Mouse (Mus musculus) brown adipose tissue, adult 24 weeks (tissue): ENCODE measurements around the gene Nckap5l. TPM values are rescaled to one million over a fixed set of nuclear protein-coding genes. Genes with fewer than 3 reads are reported as not detected.

Source experiments
- H3K27ac ChIP-seq: fragments of 200-500 bp; replicated peaks from 2 replicates; pipeline ENCODE4 v1.5.1; 2012; ENCODE audit warnings: low read depth, mild to moderate bottlenecking, low read length
- H3K4me1 ChIP-seq: fragments of 200-500 bp; 2 replicates; pipeline ENCODE4 v1.6.1; 2012; ENCODE audit warnings: low read length, mixed read lengths; ENCODE audit not compliant: control insufficient read depth, insufficient read depth, insufficient read length
- H3K4me3 ChIP-seq: fragments of 200-500 bp; 2 replicates; pipeline ENCODE4 v1.5.1; 2012; ENCODE audit warnings: low read depth, mild to moderate bottlenecking, low read length, moderate library complexity; ENCODE audit not compliant: insufficient read depth
- polyA plus RNA-seq: library from polyadenylated mRNA; stranded (reverse); fragments of >200 nt; gene quantifications from 2 replicates; pipeline ENCODE4 v1.2.4, GENCODE M21; 2012; ENCODE audit not compliant: missing spikeins, insufficient read depth, insufficient read length

Nckap5l gene
- polyA plus RNA-seq, 1 experiment = 1.1 TPM

DNA sequence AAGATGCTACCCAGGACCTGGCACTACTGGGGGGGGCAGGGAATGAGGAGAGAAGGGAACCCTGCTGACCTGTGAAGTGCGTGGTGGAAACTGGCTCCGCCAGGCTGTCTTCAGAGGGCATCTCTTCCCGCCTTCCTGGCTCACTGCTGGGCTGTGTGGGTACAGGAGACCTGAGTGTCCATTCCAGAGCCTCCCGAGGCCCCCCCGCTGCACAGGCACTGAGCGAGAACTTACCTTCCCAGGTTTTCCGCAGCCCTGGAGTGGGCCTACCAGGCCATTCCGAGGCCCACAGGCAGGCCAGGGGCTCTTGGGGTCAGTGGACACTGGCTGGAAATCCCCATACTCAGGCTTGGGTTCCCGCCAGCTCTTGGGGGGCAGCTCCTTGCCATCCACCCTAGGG, 33.7 kb downstream of the Nckap5l start:
- no peak overlapping the region for H3K4me3 ChIP-seq
- H3K4me1 ChIP-seq = peaks cover 7% of the 10 kb centered on the region
- H3K27ac ChIP-seq = no peak overlapping the region

DNA sequence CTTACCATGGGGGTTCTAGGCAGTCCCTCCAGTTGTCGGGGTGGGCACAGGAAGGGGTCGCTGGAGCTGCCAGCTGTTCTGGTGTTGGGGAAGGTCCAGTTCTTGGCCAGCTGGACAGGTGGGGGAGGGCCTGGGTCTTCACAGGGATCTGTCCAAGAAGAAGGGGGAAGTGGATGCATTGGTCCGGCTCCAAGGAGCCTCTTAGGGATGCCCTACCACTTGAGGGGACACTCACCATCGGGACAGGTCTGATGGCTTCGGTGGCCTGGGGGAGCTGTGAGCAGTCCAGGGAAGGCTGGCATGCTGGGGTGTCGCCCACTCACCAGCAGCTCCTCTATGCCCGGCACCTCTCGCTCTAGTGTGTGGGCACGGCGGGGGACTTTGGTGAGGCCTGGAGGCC, 34.4 kb downstream of the Nckap5l start:
- Histone ChIP-seq H3K27ac (no peak overlapping the region), H3K4me1 (peaks cover 7% of the 10 kb centered on the region), H3K4me3 (no peak overlapping the region)

DNA sequence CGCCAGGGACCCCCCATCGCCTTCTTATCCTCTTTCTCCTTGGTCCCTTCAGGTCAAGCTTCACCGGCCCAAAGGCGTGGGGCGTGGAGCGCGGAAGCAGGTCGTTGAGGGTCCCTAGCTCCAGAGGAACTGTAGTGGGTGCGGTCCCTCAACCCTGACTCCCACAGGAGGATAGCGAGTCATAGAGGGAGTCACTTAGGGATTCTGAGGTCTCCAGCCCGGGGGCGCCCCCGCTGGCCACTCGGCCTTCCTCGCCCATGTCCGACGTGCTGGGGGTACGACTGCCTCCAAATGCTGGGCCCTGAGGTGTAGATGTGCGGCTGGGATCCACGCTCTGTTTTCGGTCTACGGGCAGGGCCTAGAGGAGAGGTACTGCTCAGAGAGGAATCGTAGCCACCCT, 35.0 kb downstream of the Nckap5l start:
- H3K27ac ChIP-seq = no peak overlapping the region
- H3K4me1 ChIP-seq = peaks cover 7% of the 10 kb centered on the region
- no peak overlapping the region for H3K4me3 ChIP-seq

DNA sequence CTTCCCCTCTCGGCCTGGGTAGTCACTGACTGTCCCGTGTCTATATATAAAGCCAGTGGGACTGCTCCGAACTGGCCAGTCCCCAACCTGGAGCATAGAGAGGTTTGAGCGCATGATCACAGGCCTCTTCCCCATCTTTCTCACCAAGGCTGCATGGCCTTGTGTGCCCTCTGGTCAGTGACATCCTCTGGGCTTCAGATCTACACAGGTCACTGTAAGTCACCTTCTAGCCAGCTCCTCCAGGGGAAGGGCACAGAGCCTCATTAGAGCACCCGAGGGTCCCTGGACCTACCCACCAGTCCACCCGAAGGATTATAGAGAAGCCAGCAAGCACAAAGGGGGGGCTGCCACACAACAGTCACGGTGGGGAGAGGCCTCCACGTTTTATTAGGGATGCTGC, 35.9 kb downstream of the Nckap5l start:
- Histone ChIP-seq H3K27ac (peak overlapping the region; percentile 92), H3K4me1 (peaks cover 7% of the 10 kb centered on the region), H3K4me3 (no peak overlapping the region)

DNA sequence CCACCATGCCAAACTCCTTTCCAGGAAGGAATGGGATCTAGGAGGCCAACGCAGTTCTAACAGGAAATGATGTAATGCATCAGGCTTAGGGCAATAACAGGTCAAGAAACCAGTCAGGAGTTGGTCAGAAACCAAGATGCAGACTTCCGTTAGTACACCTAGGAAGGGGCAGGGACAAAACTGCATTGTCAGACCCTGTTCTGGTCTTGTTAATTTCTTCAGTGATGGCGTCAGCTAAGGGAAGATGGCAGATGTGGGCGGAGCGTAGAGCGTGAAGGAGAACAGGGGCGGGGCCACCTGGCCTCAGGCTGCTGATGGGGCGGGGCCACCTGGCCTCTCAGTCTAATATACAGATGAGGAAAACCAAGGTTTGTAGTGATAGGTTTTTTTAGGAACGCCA, 36.4 kb downstream of the Nckap5l start:
- Histone ChIP-seq H3K4me1 (peaks cover 7% of the 10 kb centered on the region), H3K4me3 (peak overlapping the region; percentile 16; the same call in 1 of the 2 replicates), H3K27ac (peak overlapping the region; percentile 92)

DNA sequence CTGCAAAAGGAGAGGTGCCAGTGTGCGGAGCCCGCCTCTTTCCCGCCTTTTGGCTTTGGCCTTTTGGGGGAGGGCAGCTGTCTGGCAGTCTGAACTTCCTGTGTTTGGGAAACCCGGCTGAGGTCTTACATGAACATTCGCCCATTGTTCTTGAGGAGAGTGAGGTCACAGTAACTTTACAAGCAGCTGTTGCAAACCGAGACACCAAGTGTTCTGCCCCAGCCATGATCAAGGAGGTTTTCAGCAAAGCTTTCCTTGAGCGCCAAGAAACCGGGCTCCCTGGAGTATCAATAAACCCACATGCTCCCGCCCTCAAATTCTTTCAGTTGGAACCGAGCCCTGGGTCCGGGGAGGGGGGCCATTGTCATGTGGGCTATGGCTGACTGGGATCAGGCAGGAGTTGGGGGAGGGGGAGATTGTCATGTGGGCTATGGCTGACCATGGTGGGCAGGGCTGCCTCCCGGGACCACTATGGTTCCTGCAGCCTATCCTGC, 37.0 kb downstream of the Nckap5l start:
- Histone ChIP-seq H3K4me3 (peak overlapping the region; percentile 16), H3K4me1 (peaks cover 7% of the 10 kb centered on the region), H3K27ac (peak overlapping the region; percentile 92)

DNA sequence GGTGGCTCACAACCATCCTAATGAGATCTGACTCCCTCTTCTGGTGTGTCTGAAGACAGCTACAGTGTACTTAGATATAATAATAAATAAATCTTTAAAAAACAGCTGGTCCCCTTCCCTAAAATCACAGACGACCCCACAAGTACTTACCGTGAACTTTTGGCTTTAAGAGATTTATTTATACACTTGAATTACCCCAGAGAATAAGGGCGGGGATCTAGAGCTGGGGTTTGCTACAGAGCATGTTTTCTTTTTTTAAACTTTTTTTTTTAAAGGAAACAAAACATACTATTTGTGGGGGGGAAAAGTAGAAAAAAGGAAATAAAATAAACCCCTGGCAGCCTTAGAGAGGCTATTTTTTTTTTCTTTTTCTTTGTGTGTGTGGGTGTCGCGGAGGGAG, 37.4 kb downstream of the Nckap5l start:
- Histone ChIP-seq H3K4me3 (no peak overlapping the region), H3K27ac (no peak overlapping the region), H3K4me1 (peaks cover 7% of the 10 kb centered on the region)

DNA sequence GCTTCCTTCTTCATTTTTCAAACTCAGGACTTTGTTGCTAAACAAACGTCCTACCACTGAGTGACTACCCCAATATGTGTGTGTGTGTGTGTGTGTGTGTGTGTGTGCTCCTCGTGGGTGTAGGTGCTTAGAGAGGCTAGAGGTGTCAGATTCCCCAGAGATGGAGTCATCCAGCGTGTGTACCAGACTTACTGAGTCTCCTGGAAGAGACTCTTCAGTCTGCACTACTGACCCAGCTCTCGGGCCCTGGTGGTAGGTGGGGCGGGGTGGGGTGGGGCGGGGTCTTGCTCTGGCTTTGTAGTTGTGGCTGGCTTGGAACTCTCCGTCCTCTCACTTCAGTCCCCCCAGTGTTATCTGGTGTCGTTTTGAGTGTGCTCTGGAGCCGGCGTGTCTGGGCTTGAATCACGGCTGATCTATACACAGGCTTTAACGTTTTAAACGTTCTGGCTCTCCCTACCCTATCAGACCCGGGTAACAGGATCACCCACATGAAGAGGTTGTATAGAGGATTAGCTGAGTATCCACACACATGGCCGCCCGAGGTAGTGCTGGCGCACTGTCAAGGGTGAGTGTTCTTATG, 39.8 kb downstream of the Nckap5l start:
- Histone ChIP-seq H3K4me3 (no peak overlapping the region), H3K4me1 (peaks cover 7% of the 10 kb centered on the region), H3K27ac (no peak overlapping the region)

DNA sequence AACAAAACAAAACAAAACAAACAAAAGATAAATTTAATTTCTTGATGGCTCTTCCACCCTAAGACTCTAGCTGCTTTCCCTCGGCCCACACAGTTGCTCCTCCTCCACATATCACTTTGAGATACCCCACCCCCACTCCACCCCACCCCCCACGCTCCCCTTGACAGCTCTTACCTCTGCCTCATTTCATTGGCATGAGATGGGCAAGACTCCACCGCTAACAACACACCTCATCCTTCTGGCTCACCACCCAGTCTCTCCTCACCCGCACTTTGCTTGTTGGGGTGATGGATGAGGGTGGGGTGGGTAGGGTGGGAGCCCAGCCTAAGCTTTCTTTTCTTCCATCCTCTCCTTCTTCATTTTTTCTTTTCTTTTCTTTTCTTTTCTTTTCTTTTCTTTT, 40.6 kb downstream of the Nckap5l start:
- Histone ChIP-seq H3K4me1 (peaks cover 7% of the 10 kb centered on the region), H3K27ac (no peak overlapping the region), H3K4me3 (no peak overlapping the region)

DNA sequence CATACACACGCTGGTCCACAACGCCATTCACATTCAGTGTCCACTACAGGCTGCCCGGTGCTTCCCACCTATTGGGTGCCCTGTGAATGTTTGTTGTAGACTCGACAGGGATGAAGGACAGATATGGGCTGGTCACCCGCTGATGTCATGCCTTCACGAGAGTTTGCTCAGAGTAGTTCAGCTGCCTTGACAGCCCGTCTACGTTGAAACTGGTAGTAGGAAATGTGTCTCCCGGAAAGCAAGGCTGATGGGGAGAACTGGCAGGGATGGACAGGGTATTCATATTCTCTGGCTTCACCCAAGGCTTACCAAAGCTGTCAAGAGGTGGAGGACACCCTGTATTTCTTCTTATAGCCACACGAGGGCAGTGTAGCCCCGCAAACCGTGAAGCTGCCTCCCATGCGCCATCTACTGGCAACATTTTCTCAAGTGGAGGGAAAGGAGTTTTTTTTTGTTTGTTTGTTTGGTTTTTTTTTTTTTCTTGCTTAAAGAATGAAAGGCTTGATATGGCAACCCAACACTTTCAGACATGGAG, 41.1 kb downstream of the Nckap5l start:
- Histone ChIP-seq H3K27ac (no peak overlapping the region), H3K4me1 (peaks cover 4% of the 10 kb centered on the region), H3K4me3 (no peak overlapping the region)

DNA sequence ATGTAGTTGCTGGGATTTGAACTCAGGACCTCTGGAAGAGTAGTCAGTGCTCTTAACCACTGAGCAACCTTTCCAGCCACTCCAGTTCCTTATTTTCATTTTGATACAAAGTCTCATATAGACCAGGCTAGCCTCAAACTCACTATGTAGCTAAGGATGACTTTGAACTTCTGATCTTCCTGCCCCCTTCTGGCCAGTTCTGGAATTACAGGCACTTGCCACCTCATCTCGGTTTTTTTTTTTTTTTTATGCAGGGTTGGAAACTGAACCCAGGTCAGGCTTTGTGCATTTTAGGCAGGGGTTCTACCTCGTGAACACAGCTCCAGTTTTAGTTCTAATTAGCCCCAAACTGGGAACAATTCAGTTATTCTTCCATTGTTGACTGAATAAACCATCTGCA, 41.8 kb downstream of the Nckap5l start:
- Histone ChIP-seq H3K4me3 (no peak overlapping the region), H3K27ac (no peak overlapping the region), H3K4me1 (peaks cover 2% of the 10 kb centered on the region)

DNA sequence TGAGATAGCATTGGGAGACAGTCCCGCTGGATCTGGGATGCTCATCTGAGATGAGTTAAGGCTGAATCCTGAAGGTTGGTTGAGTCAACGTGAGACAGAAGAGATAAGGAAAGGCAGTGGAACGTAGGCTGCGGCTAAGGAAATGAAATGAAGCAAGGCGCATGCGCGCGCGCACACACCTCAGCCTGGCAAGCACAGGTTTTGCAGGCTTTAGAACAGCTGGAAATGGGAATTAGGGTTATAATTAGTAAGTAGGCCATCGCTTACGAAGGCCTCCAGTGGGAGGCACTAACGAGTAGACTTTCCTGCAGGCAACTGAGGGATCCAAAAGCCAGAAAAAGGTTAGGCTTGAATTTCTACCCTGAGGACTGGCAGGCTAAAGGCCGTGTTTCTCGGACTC, 45.8 kb downstream of the Nckap5l start:
- Histone ChIP-seq H3K4me3 (no peak overlapping the region), H3K4me1 (no peaks in the 10 kb centered on the region), H3K27ac (no peak overlapping the region)

DNA sequence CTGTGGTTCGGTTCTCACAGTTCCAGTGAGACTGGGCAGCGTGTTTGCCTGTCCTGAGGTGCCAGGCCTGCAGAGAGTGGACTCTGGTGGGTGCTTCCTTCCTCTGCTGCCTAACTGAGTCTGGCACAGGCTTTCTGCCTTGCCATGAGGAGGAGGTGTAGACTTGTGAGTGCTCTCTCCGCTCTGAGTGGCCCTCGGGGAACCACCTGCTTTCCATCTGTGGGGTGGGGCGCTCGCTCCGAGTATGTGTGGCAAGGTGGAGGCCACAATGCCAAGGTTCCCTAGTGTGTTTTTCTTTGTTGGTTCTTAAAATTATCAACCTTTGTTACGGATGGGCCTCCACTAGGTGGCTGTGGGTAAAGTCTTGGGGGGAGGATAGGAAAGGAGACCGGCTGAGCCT, 48.7 kb downstream of the Nckap5l start:
- no peak overlapping the region for H3K27ac ChIP-seq

DNA sequence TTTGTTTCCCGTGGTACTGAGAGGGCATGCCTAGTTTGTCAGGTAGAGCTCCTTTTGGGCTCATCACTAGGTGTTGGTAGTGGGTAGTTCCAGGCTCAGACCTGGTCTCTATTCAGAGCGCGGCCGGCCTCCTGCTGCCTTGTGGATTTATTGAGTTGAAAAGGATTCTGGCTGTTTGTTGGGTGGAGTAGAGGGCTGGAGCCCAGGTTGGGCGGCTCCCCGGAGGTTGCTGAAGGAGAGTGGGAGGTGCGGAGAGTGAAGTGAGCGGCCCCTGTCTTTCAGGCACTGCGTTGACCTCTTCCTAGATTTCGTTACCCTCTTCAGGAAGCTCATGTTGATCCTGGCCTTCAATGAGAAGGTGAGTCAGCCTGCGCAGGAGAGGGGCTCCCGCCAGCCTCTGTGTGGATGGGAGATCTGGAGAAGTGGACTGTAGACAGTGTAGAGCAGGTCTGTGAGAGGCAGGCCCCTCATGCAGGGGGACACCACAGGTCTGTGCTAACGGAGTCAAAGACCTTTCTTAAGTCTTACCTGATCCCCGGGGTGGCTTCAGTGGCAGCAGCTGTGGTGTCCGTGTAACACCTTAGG, 50.5 kb downstream of the Nckap5l start:
- Histone ChIP-seq H3K27ac (no peak overlapping the region), H3K4me1 (no peaks in the 10 kb centered on the region), H3K4me3 (no peak overlapping the region)

More for the DNA sequence above, 48.7 kb downstream of the Nckap5l start:
- Histone ChIP-seq H3K4me1 (no peaks in the 10 kb centered on the region), H3K4me3 (no peak overlapping the region)

DNA sequence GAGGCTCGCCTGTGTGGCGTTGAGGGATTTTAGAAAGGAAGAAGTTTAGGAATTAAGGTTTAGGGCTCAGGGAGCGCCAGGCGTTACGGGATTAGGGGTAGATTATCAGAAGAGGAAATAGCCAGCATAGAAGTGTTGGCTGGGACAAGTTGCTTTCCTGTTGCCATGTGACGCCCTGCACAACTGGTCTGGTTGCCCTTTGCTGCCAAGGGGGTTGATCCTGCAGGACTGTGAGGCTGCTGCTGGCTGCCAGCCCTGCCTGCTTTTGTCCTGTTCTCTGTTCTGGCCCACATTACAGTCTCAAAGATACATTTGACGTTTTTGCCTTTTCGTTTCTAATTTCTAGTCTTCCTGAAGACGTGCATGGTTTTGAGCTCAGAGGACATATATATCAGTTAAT, 52.4 kb downstream of the Nckap5l start:
- Histone ChIP-seq H3K4me1 (peaks cover 3% of the 10 kb centered on the region; the same call in 1 of the 2 replicates), H3K4me3 (no peak overlapping the region), H3K27ac (no peak overlapping the region)
